Mouse (Mus musculus) ES-E14 (cell line): ENCODE measurements around the gene H2al1k. TPM values are rescaled to one million over a fixed set of nuclear protein-coding genes. Genes with fewer than 3 reads are reported as not detected.
"Not testable (repeated sequence)": the region's sequence is repeated elsewhere in the genome, so short reads cannot be mapped to it uniquely, and the experiment has no call there.

Experiments
- DNase-seq: peaks from one replicate; pipeline ENCODE4 v3.0.0-alpha.2; 2013; ENCODE audit warnings: low read depth, low spot score
- H3K27ac ChIP-seq: 2 replicates; pipeline ENCODE4 v1.5.1; 2012; ENCODE audit warnings: low read depth, mild to moderate bottlenecking, low read length, moderate library complexity, mixed read lengths; ENCODE audit not compliant: poor library complexity, insufficient read depth, severe bottlenecking
- H3K36me3 ChIP-seq: 2 replicates; pipeline ENCODE4 v1.6.1; 2012; ENCODE audit warnings: mild to moderate bottlenecking, low read length, moderate library complexity, mixed read lengths; ENCODE audit not compliant: control insufficient read depth, poor library complexity, insufficient read depth, severe bottlenecking
- H3K4me1 ChIP-seq, 2 experiments: fragments of 150-350 bp in 1 of 2; sonication (generic) in 1 of 2; 2 replicates each; pipeline ENCODE4 v1.6.1; 2012; ENCODE audit warnings: low read length in 2 of 2, mild to moderate bottlenecking in 1 of 2, mixed read lengths in 1 of 2; ENCODE audit not compliant: control insufficient read depth in 2 of 2, insufficient read depth in 2 of 2, poor library complexity in 1 of 2
- H3K4me3 ChIP-seq, 2 experiments: fragments of 150-350 bp in 1 of 2; sonication (generic) in 1 of 2; 2 replicates each; pipeline ENCODE4 v1.5.1; 2012; ENCODE audit warnings: low read length in 2 of 2, low read depth in 1 of 2, mild to moderate bottlenecking in 1 of 2, mixed read lengths in 1 of 2; ENCODE audit not compliant: insufficient read depth in 1 of 2, poor library complexity in 1 of 2, severe bottlenecking in 1 of 2
- H3K9ac ChIP-seq: 2 replicates; pipeline ENCODE4 v1.6.1; 2012; ENCODE audit warnings: low read depth, mild to moderate bottlenecking, low read length, mixed read lengths; ENCODE audit not compliant: poor library complexity, insufficient read depth, severe bottlenecking
- H3K9me3 ChIP-seq: fragments of 150-350 bp; sonication (generic); 2 replicates; pipeline ENCODE4 v1.6.1; 2012; ENCODE audit warnings: low read depth, mild to moderate bottlenecking, low read length; ENCODE audit not compliant: control insufficient read depth, insufficient read depth
- ZNF384 ChIP-seq: IDR thresholded peaks from 2 replicates; pipeline ENCODE4 v1.6.1; 2012; ENCODE audit warnings: low read depth, low read length, inconsistent platforms
- in situ Hi-C, 2 experiments: fragments of 600-800 bp; cut with MboI; formaldehyde crosslinking; loops; one replicate each; pipeline ENCODE4 v1.15.1; 2025; ENCODE audit warnings: low sequenced_read_pairs in 2 of 2, inconsistent platforms in 1 of 2; ENCODE audit not compliant: unreplicated experiment in 2 of 2
- total RNA-seq: library from RNA; depleted of rRNA; stranded (reverse); fragments of 300-350 nt; gene quantifications from 2 replicates; pipeline ENCODE4 v1.2.3, GENCODE M21; 2012; rRNA removed

The H2al1k gene
- total RNA-seq, 1 experiment: not detected

DNA sequence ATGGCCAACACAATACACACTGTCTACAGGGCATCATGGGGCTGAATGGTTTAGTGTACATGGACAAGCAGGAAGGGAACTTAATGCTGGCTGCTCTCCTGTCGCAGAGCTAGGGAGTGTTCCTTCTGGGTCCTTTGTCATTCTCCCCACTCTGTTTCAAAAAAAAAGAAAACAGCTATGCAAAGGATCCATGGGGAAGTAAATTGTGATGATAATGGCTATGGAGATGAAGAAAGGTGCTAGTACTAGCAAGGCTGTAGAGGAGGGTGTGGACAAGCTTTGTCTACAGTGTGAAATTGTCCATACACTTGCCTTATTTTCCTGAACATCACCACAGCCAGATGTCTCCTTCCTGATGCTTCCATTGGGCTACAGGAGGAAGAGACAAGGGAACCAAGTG, 15.4 kb upstream of the H2al1k start:
- H3K9ac ChIP-seq, H3K4me1 ChIP-seq, DNase-seq, H3K36me3 ChIP-seq, H3K27ac ChIP-seq, H3K9me3 ChIP-seq, H3K4me3 ChIP-seq: not testable (repeated sequence)
- peak; percentile 41; the same call in 1 of the 2 replicates for TF ChIP-seq ZNF384
- in situ Hi-C loops: loop anchor here in 1 of 2 experiments (10.0 kb wide), 1 partner anchor 190 kb away; no protein-coding TSS in a partner anchor

DNA sequence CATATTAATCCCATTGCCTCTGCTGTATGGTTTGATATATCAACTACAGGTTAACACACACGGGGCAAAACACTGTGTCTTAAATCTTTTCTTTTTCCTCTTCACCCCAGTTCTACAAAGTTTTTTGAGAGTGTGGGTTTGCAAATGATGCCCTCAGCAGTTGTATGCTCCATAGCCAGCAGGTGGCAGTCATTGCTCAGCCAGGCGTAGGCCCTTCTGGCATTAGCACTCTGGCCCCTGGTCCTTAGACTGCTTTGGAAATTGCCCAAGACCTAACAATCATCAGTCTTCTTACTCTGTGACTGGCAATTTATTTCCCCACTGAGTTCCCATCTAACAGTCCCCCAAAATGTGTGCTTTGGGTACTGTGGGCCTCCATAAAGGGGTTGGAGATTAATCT, 23.6 kb downstream of the H2al1k start:
- H3K9me3 ChIP-seq, H3K36me3 ChIP-seq, H3K9ac ChIP-seq, H3K27ac ChIP-seq, H3K4me1 ChIP-seq, in situ Hi-C loops, H3K4me3 ChIP-seq, DNase-seq: not testable (repeated sequence)

DNA sequence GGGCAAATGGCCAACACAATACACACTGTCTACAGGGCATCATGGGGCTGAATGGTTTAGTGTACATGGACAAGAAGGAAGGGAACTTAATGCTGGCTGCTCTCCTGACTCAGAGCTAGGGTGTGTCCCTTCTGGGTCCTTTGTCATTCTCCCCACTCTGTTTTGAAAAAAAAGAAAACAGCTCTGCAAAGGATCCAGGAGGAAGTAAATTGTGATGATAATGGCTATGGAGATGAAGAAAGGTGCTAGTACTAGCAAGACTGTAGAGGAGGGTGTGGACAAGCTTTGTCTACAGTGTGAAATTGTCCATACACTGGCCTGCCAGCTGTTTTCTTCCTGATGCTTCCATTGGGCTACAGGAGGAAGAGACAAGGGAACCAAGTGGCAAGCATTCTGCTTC, 25.5 kb downstream of the H2al1k start:
- H3K36me3 ChIP-seq, H3K9ac ChIP-seq, in situ Hi-C loops, H3K4me3 ChIP-seq, H3K27ac ChIP-seq, H3K4me1 ChIP-seq, H3K9me3 ChIP-seq: not testable (repeated sequence)
- peak; percentile 88 for TF ChIP-seq ZNF384
- DNase-seq: peak; percentile 19

Other genes starting within 250 kb of the H2al1k start
- not detected in 2 replicates for gene 4930402K13Rik, start 246.1 kb upstream of the H2al1k start, total RNA-seq
- gene Lancl3, start 150.7 kb upstream of the H2al1k start, total RNA-seq: 0.48 and 0.49 TPM in 2 replicates
- not detected in 2 replicates for gene Gm14862, start 93.7 kb upstream of the H2al1k start, total RNA-seq
- 2.1 and 2.6 TPM in 2 replicates for gene Xk, start 77.9 kb upstream of the H2al1k start, total RNA-seq
- 0.69 TPM in 1 of 2 replicates, not detected in the other for gene H2al1m, start 66.9 kb upstream of the H2al1k start, total RNA-seq
- 0.69 and 2.7 TPM in 2 replicates for gene Cybb, start 137.1 kb downstream of the H2al1k start, total RNA-seq
- gene H2al1o, start 221.8 kb downstream of the H2al1k start, total RNA-seq: not detected in 2 replicates